Mouse (Mus musculus) liver, embryonic 16.5 days (tissue): ENCODE measurements around the gene Rpusd1. TPM values are rescaled to one million over a fixed set of nuclear protein-coding genes. Genes with fewer than 3 reads are reported as not detected.
A peak's percentile ranks its signal among the peaks of the same experiment; 100 is the strongest.

Experiments used
- ATAC-seq: fragments of 200-750 bp; cut with Nextera tagmentation; 2 replicates; pipeline ENCODE4 v1.8.0; 2017; ENCODE audit warnings: low read depth, mild to moderate bottlenecking, moderate number of reproducible peaks, moderate library complexity
- H3K27ac ChIP-seq: fragments of 300-500 bp; sonication (generic); 2 replicates; pipeline ENCODE4 v1.5.1; 2014; ENCODE audit warnings: mild to moderate bottlenecking, low read length
- H3K27me3 ChIP-seq: fragments of 300-500 bp; sonication (generic); 2 replicates; pipeline ENCODE4 v1.6.1; 2014; ENCODE audit warnings: low read depth, low read length, mixed read lengths; ENCODE audit not compliant: control insufficient read depth, insufficient read depth
- H3K36me3 ChIP-seq: fragments of 300-500 bp; sonication (generic); 2 replicates; pipeline ENCODE4 v1.6.1; 2014; ENCODE audit warnings: mild to moderate bottlenecking; ENCODE audit not compliant: control insufficient read depth, insufficient read depth
- H3K4me1 ChIP-seq: fragments of 300-500 bp; sonication (generic); 2 replicates; pipeline ENCODE4 v1.6.1; 2014; ENCODE audit warnings: low read depth, low read length, mixed read lengths; ENCODE audit not compliant: control insufficient read depth
- H3K4me2 ChIP-seq: fragments of 300-500 bp; sonication (generic); 2 replicates; pipeline ENCODE4 v1.6.1; 2014; ENCODE audit warnings: low read depth, low read length, mixed read lengths
- H3K4me3 ChIP-seq: fragments of 300-500 bp; sonication (generic); 2 replicates; pipeline ENCODE4 v1.5.1; 2014; ENCODE audit warnings: low read depth, mild to moderate bottlenecking, low read length
- H3K9ac ChIP-seq: fragments of 300-500 bp; sonication (generic); 2 replicates; pipeline ENCODE4 v1.6.1; 2014; ENCODE audit warnings: low read depth, low read length
- H3K9me3 ChIP-seq: fragments of 300-500 bp; sonication (generic); replicated peaks from 2 replicates; pipeline ENCODE4 v1.6.1; 2016; ENCODE audit warnings: low read length; ENCODE audit not compliant: control insufficient read depth
- WGBS: fragments of 180-500 bp; shearing (Covaris S2); extraction: QIAGEN DNeasy Blood & Tissue Kit; methylation state at CpG from one replicate; pipeline ENCODE4 v1.1.7; 2014; ENCODE audit not compliant: insufficient replicate concordance; 5-methylcytosine and 5-hydroxymethylcytosine counted together
- polyA plus RNA-seq: library from polyadenylated mRNA; unstranded; fragments of >200 nt; fragmentation: Nextera tagmentation; extraction: Ambion mirVana; gene quantifications from 2 replicates; pipeline ENCODE4 v1.2.1, GENCODE M21; 2015

The Rpusd1 gene
- polyA plus RNA-seq: 5.2 TPM in 2 replicates

GRCm38 (mm10) chr17:25727265-25728008 lies at the start of gene Rpusd1, which contains the start of gene Chtf18:
Rpusd1 (plus strand) TSS chr17:25727670.
Chtf18 (minus strand) TSS chr17:25727419.
- peak; percentile 98 for ATAC-seq
- H3K27me3 ChIP-seq: no peaks in the 10 kb centered on the region
- H3K9ac ChIP-seq: peak within 1 kb of the TSS; percentile 81
- peak within 1 kb of the TSS; percentile 84 for H3K4me3 ChIP-seq
- H3K4me2 ChIP-seq: peak within 1 kb of the TSS; percentile 99
- no peaks in the 10 kb centered on the region for H3K9me3 ChIP-seq
- H3K27ac ChIP-seq: peak within 1 kb of the TSS; percentile 57
- peaks cover 14% of the 10 kb centered on the region for H3K36me3 ChIP-seq
- 2% methylated on average over 37 of the region's 37 CpGs for WGBS
- H3K4me1 ChIP-seq: peaks cover 18% of the 10 kb centered on the region

- Histone ChIP-seq H3K27ac (no peak overlapping the region), H3K4me1 (no peaks in the 10 kb centered on the region), H3K4me2 (no peak overlapping the region), H3K4me3 (no peak overlapping the region), H3K9ac (no peak overlapping the region), H3K36me3 (no peaks in the 10 kb centered on the region), H3K9me3 (no peaks in the 10 kb centered on the region), H3K27me3 (no peaks in the 10 kb centered on the region)
- no peak for ATAC-seq
- 43% methylated on average over 6 of the region's 6 CpGs for WGBS
Measured at GRCm38 (mm10) chr17:25677969-25678368, 49.5 kb upstream of the Rpusd1 start.

- Histone ChIP-seq H3K4me3 (no peak overlapping the region), H3K4me1 (no peaks in the 10 kb centered on the region), H3K36me3 (no peaks in the 10 kb centered on the region), H3K9ac (no peak overlapping the region), H3K27me3 (no peaks in the 10 kb centered on the region), H3K27ac (no peak overlapping the region), H3K4me2 (no peak overlapping the region), H3K9me3 (no peaks in the 10 kb centered on the region)
- no peak for ATAC-seq
- 13% methylated on average over 5 of the region's 5 CpGs for WGBS
Measured at GRCm38 (mm10) chr17:25679818-25680217, 47.7 kb upstream of the Rpusd1 start.

GRCm38 (mm10) chr17:25681636-25682035 lies 45.8 kb upstream of the Rpusd1 start:
- no peak overlapping the region for H3K9ac ChIP-seq
- H3K4me2 ChIP-seq: no peak overlapping the region
- H3K4me3 ChIP-seq: no peak overlapping the region
- no peaks in the 10 kb centered on the region for H3K4me1 ChIP-seq
- ATAC-seq: no peak
- no peak overlapping the region for H3K27ac ChIP-seq
- no peaks in the 10 kb centered on the region for H3K9me3 ChIP-seq
- WGBS: 47% methylated on average over 4 of the region's 4 CpGs
- H3K36me3 ChIP-seq: no peaks in the 10 kb centered on the region
- H3K27me3 ChIP-seq: no peaks in the 10 kb centered on the region

GRCm38 (mm10) chr17:25686323-25686722 lies 41.1 kb upstream of the Rpusd1 start:
- ATAC-seq: no peak
- Histone ChIP-seq H3K9me3 (no peaks in the 10 kb centered on the region), H3K9ac (no peak overlapping the region), H3K27me3 (no peaks in the 10 kb centered on the region), H3K4me3 (no peak overlapping the region), H3K27ac (no peak overlapping the region), H3K4me2 (no peak overlapping the region), H3K4me1 (no peaks in the 10 kb centered on the region), H3K36me3 (no peaks in the 10 kb centered on the region)
- 32% methylated on average over 7 of the region's 7 CpGs for WGBS

- H3K27me3 ChIP-seq: no peaks in the 10 kb centered on the region
- H3K9ac ChIP-seq: no peak overlapping the region
- no peak overlapping the region for H3K27ac ChIP-seq
- no peak for ATAC-seq
- no peaks in the 10 kb centered on the region for H3K9me3 ChIP-seq
- H3K4me2 ChIP-seq: no peak overlapping the region
- no peak overlapping the region for H3K4me3 ChIP-seq
- no peaks in the 10 kb centered on the region for H3K4me1 ChIP-seq
- H3K36me3 ChIP-seq: no peaks in the 10 kb centered on the region
- 62% methylated on average over 4 of the region's 4 CpGs for WGBS
Measured at GRCm38 (mm10) chr17:25688922-25689321, 38.5 kb upstream of the Rpusd1 start.

- no peak for ATAC-seq
- Histone ChIP-seq H3K9ac (no peak overlapping the region), H3K27ac (no peak overlapping the region), H3K9me3 (no peaks in the 10 kb centered on the region), H3K27me3 (no peaks in the 10 kb centered on the region), H3K36me3 (no peaks in the 10 kb centered on the region), H3K4me2 (no peak overlapping the region), H3K4me3 (no peak overlapping the region), H3K4me1 (no peaks in the 10 kb centered on the region)
- WGBS: 23% methylated on average over 1 of the region's 1 CpGs
Measured at GRCm38 (mm10) chr17:25696263-25696662, 31.2 kb upstream of the Rpusd1 start.

GRCm38 (mm10) chr17:25698446-25698845 lies 29.0 kb upstream of the Rpusd1 start:
- 14% methylated on average over 7 of the region's 7 CpGs for WGBS

GRCm38 (mm10) chr17:25700863-25701496 lies 26.5 kb upstream of the Rpusd1 start:
- ATAC-seq: no peak
- no peak overlapping the region for H3K4me2 ChIP-seq
- H3K27ac ChIP-seq: no peak overlapping the region
- no peaks in the 10 kb centered on the region for H3K4me1 ChIP-seq
- H3K9ac ChIP-seq: no peak overlapping the region
- no peaks in the 10 kb centered on the region for H3K9me3 ChIP-seq
- no peaks in the 10 kb centered on the region for H3K36me3 ChIP-seq
- H3K27me3 ChIP-seq: no peaks in the 10 kb centered on the region
- 49% methylated on average over 9 of the region's 9 CpGs for WGBS
- no peak overlapping the region for H3K4me3 ChIP-seq

More at GRCm38 (mm10) chr17:25698446-25698845, 29.0 kb upstream of the Rpusd1 start:
- no peak overlapping the region for H3K4me3 ChIP-seq
- H3K4me2 ChIP-seq: no peak overlapping the region
- no peak for ATAC-seq
- H3K9me3 ChIP-seq: no peaks in the 10 kb centered on the region
- no peaks in the 10 kb centered on the region for H3K4me1 ChIP-seq
- H3K9ac ChIP-seq: no peak overlapping the region
- H3K27me3 ChIP-seq: no peaks in the 10 kb centered on the region
- H3K27ac ChIP-seq: no peak overlapping the region
- H3K36me3 ChIP-seq: no peaks in the 10 kb centered on the region
